Mouse (Mus musculus) thymus, adult 2 months (tissue): ENCODE measurements around the gene Tmbim7.

Source experiments
- CTCF ChIP-seq: fragments of 200-500 bp; IDR thresholded peaks from 2 replicates; pipeline ENCODE4 v1.5.1; 2012; ENCODE audit warnings: mild to moderate bottlenecking, control low read depth, low read length, moderate library complexity, borderline replicate concordance; ENCODE audit not compliant: control insufficient read depth, poor library complexity, insufficient read depth; ENCODE audit errors: extremely low read depth
- POLR2A ChIP-seq: fragments of 200-500 bp; IDR thresholded peaks from 2 replicates; pipeline ENCODE4 v1.6.1; 2012; ENCODE audit warnings: mild to moderate bottlenecking, low read length, control low read depth, moderate library complexity; ENCODE audit not compliant: control insufficient read depth, poor library complexity, insufficient read depth; ENCODE audit errors: extremely low read depth

- TF ChIP-seq CTCF (no peak), POLR2A (no peak)
Measured at GRCm38 (mm10) chr5:3719371-3719770, 68.4 kb downstream of the Tmbim7 start.
